Mouse (Mus musculus): Measurements from ENCODE around the gene Khsrp. TPM values are rescaled to one million over a fixed set of nuclear protein-coding genes. Genes with fewer than 3 reads are reported as not detected.

Gene Khsrp
- total and polyA plus RNA-seq, 2 experiments, result 7.6 to 38.9 TPM

DNA sequence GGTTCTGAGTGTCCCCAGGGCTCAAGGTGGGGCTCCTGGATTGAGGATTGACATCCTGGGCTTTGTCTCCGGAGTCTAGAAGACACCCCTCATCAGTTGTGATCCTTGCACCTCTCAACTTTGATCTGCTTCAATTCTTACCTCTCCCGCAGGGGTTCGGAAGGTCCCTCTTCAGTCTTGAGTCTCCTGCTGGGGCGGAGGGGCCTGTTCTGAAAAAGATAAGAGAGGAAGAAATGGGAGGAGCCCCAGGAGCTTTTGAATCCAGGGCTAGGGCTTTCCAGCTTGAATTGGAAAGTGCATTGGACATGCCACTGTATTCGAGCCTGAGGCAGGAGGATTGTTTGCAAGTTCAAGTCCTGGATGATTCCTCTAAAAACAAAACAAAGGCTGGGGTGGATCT is 35.6 kb upstream of the Khsrp start:
- Histone ChIP-seq H3K4me3 (ENCODE audit: insufficient read depth, low read depth, low read length) (no peak overlapping the region), H3K27ac (replicated peaks; ENCODE audit: insufficient read depth, low read depth, low read length) (no peak overlapping the region), H3K36me3 (ENCODE audit: control insufficient read depth, insufficient read depth, low read length) (no peaks in the 10 kb centered on the region), H3K79me2 (ENCODE audit: control insufficient read depth, insufficient read depth, low read length) (peaks cover 4% of the 10 kb centered on the region; the same call in 1 of the 2 replicates), H3K4me1 (ENCODE audit: control insufficient read depth, insufficient read depth, low read length) (0 out of 2 replicates have a peak, but pooled peaks cover 3% of the 10 kb centered on the region), H3K27me3 (ENCODE audit: control insufficient read depth, insufficient read depth, low read length) (no peaks in the 10 kb centered on the region), H3K9ac (ENCODE audit: low read depth, low read length) (no peak overlapping the region)
- WGBS, result 79% methylated on average over 5 of the region's 5 CpGs
- DNase-seq (ENCODE audit: extremely low read depth, low read depth, low spot score), result no peak
- TF ChIP-seq CTCF (IDR thresholded peaks at IDR 0.05; ENCODE audit: low read depth, low read length) (no peak), POLR2A (IDR thresholded peaks at IDR 0.05; ENCODE audit: extremely low read depth, insufficient read depth, low read length) (no peak)

DNA sequence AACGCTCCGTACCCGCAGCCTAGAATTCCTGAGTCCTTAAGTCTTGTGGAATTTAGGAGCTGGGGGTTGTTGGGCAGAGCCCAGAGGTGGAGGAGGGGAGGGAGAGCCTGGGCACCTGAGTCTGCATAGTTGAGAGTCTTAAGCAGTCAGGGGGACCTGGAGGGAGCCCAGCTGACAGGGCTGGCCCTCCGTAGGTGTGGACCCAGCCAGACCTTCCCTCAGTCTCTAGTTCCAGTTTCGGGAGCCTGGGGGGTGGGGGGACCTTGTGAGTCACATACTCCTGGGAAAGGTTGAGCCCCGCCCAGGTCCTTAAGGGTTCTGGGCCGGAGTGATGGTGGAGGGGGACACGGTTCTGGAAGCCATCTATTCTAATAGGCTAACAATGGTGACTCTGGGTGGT is 31.7 kb upstream of the Khsrp start:
- H3K36me3 ChIP-seq (ENCODE audit: control insufficient read depth, insufficient read depth, low read length), result no peaks in the 10 kb centered on the region
- H3K27ac ChIP-seq (replicated peaks; ENCODE audit: insufficient read depth, low read depth, low read length), result no peak overlapping the region
- no peaks in the 10 kb centered on the region for H3K27me3 ChIP-seq (ENCODE audit: control insufficient read depth, insufficient read depth, low read length)
- peaks cover 10% of the 10 kb centered on the region for H3K4me1 ChIP-seq (ENCODE audit: control insufficient read depth, insufficient read depth, low read length)
- TF ChIP-seq POLR2A (IDR thresholded peaks at IDR 0.05; ENCODE audit: extremely low read depth, insufficient read depth, low read length), result no peak
- no peak for TF ChIP-seq CTCF (IDR thresholded peaks at IDR 0.05; ENCODE audit: low read depth, low read length)
- peak overlapping the region; percentile 21; the same call in 1 of the 2 replicates for H3K9ac ChIP-seq (ENCODE audit: low read depth, low read length)
- no peak for DNase-seq (ENCODE audit: extremely low read depth, low read depth, low spot score)
- peaks cover 4% of the 10 kb centered on the region; the same call in 1 of the 2 replicates for H3K79me2 ChIP-seq (ENCODE audit: control insufficient read depth, insufficient read depth, low read length)
- 26% methylated on average over 8 of the region's 8 CpGs for WGBS
- H3K4me3 ChIP-seq (ENCODE audit: insufficient read depth, low read depth, low read length), result peak overlapping the region; percentile 43

DNA sequence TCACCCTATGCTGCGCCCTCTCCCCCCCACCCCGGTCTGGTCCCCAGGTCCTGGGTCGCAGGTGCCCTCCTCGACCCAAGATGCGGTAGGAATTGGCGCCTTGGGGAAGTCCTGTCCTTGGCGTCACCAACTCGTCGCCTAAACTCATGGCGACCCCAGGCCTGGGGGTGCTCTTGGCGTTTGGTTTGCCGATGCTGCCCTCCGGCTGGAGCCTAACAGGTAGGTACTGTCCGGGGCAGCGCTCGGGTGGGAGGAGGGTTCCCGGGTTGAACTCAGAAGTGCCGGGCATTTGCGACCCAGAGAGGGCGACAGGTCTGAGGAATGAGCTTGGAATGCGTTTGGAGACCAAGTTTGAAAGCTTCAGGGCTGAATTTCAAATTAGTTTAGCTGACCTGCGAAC is 31.2 kb upstream of the Khsrp start:
- peak; percentile 27 for DNase-seq (ENCODE audit: extremely low read depth, low read depth, low spot score)
- TF ChIP-seq POLR2A (IDR thresholded peaks at IDR 0.05; ENCODE audit: extremely low read depth, insufficient read depth, low read length) (no peak), CTCF (IDR thresholded peaks at IDR 0.05; ENCODE audit: low read depth, low read length) (no peak)
- no peaks in the 10 kb centered on the region for H3K27me3 ChIP-seq (ENCODE audit: control insufficient read depth, insufficient read depth, low read length)
- peak overlapping the region; percentile 83 for H3K9ac ChIP-seq (ENCODE audit: low read depth, low read length)
- peaks cover 4% of the 10 kb centered on the region; the same call in 1 of the 2 replicates for H3K79me2 ChIP-seq (ENCODE audit: control insufficient read depth, insufficient read depth, low read length)
- H3K27ac ChIP-seq (replicated peaks; ENCODE audit: insufficient read depth, low read depth, low read length), result peak overlapping the region; percentile 80
- peaks cover 13% of the 10 kb centered on the region for H3K4me1 ChIP-seq (ENCODE audit: control insufficient read depth, insufficient read depth, low read length)
- WGBS, result 1% methylated on average over 22 of the region's 22 CpGs
- H3K4me3 ChIP-seq (ENCODE audit: insufficient read depth, low read depth, low read length), result peak overlapping the region; percentile 78
- H3K36me3 ChIP-seq (ENCODE audit: control insufficient read depth, insufficient read depth, low read length), result no peaks in the 10 kb centered on the region; the same call in 1 of the 2 replicates

DNA sequence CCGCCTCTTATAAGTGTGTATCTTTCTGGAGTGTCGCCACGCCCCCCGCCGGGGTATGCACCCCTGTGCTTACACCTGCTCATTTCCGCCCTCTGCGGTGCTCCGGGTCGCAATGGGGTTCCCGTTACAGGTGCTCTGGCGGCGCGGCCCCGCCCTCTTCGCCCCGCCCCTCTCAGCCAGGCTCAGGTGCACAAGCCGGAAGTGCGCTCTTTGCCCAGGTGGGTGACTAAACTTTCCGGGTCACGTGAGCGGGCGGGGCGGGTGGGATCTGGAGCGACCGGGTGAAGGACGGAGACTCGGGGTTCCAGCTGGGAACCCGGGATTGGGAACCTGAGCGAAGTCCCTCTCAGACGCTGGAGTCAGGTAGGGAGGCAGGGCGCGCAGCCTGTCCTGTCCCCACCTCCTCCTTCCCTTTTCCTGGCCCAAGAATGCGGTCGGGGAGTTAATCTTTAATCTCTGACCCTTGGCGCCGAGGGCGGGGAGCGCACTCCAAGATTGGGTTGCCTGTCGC is 30.7 kb upstream of the Khsrp start:
- TF ChIP-seq CTCF (IDR thresholded peaks at IDR 0.05; ENCODE audit: low read depth, low read length) (no peak), POLR2A (IDR thresholded peaks at IDR 0.05; ENCODE audit: extremely low read depth, insufficient read depth, low read length) (0 out of 2 replicates have a peak, but pooled peaks have one; percentile 19)
- peaks cover 4% of the 10 kb centered on the region; the same call in 1 of the 2 replicates for H3K79me2 ChIP-seq (ENCODE audit: control insufficient read depth, insufficient read depth, low read length)
- WGBS, result under 1% methylated on average over 39 of the region's 39 CpGs
- peak; percentile 74 for DNase-seq (ENCODE audit: extremely low read depth, low read depth, low spot score)
- peak overlapping the region; percentile 83 for H3K9ac ChIP-seq (ENCODE audit: low read depth, low read length)
- H3K4me1 ChIP-seq (ENCODE audit: control insufficient read depth, insufficient read depth, low read length), result peaks cover 14% of the 10 kb centered on the region
- peak overlapping the region; percentile 80 for H3K27ac ChIP-seq (replicated peaks; ENCODE audit: insufficient read depth, low read depth, low read length)
- no peaks in the 10 kb centered on the region; the same call in 1 of the 2 replicates for H3K36me3 ChIP-seq (ENCODE audit: control insufficient read depth, insufficient read depth, low read length)
- H3K4me3 ChIP-seq (ENCODE audit: insufficient read depth, low read depth, low read length), result peak overlapping the region; percentile 78
- no peaks in the 10 kb centered on the region for H3K27me3 ChIP-seq (ENCODE audit: control insufficient read depth, insufficient read depth, low read length)

DNA sequence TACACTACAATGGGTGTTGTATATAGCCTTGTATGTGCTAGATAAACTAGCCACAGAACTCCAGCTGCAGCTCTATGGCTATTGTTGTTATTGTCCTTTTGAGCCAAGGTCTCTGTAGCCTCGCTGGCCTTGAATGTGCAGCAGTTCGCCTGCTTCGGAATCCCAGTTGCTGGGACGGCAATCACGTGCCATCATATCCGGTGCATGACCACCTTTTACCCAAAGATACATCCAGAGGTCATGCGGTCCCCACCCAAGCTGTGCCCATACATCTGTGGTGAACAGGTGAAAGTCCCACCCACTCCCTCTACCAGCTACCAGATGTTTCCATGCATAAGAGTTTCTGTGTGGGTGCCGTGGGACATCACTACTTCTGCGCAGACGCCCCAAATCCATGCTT is 29.7 kb upstream of the Khsrp start:
- no peak overlapping the region for H3K27ac ChIP-seq (replicated peaks; ENCODE audit: insufficient read depth, low read depth, low read length)
- no peaks in the 10 kb centered on the region for H3K27me3 ChIP-seq (ENCODE audit: control insufficient read depth, insufficient read depth, low read length)
- no peak overlapping the region for H3K4me3 ChIP-seq (ENCODE audit: insufficient read depth, low read depth, low read length)
- WGBS, result 51% methylated on average over 10 of the region's 10 CpGs
- no peak for TF ChIP-seq POLR2A (IDR thresholded peaks at IDR 0.05; ENCODE audit: extremely low read depth, insufficient read depth, low read length)
- TF ChIP-seq CTCF (IDR thresholded peaks at IDR 0.05; ENCODE audit: low read depth, low read length), result no peak
- peaks cover 17% of the 10 kb centered on the region for H3K4me1 ChIP-seq (ENCODE audit: control insufficient read depth, insufficient read depth, low read length)
- H3K9ac ChIP-seq (ENCODE audit: low read depth, low read length), result no peak overlapping the region
- H3K79me2 ChIP-seq (ENCODE audit: control insufficient read depth, insufficient read depth, low read length), result peaks cover 4% of the 10 kb centered on the region; the same call in 1 of the 2 replicates
- DNase-seq (ENCODE audit: extremely low read depth, low read depth, low spot score), result no peak
- no peaks in the 10 kb centered on the region; the same call in 1 of the 2 replicates for H3K36me3 ChIP-seq (ENCODE audit: control insufficient read depth, insufficient read depth, low read length)

DNA sequence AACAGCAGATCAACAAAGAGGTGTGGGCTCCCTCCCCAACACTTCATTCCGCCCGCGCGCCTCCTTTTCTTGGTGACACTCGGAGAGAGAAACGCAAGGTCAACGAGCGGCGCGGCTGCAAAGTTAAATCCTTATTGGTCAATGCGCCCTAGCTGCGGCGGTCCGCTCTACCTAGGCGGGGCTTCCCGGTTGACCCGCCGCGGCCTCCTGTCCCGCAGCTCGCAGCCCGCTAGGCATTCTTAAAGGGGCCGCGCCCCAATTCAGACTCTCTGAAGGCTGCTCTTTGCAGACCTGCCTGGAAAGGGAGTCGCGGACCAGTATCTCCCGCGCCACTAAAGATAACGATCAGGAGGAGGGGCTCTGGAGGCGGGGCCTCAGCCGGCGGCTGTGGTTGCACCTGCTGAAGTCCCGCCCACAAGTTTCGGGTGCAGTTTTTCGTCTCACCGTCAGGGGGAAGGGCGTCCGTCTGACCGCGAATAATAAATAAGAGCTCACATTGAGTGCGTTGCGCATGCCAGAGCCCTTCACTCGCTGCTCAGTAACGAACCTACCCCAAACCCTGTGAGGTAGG is 29.0 kb upstream of the Khsrp start:
- under 1% methylated on average over 44 of the region's 44 CpGs for WGBS
- H3K27ac ChIP-seq (replicated peaks; ENCODE audit: insufficient read depth, low read depth, low read length), result peak overlapping the region; percentile 46
- H3K36me3 ChIP-seq (ENCODE audit: control insufficient read depth, insufficient read depth, low read length), result no peaks in the 10 kb centered on the region; the same call in 1 of the 2 replicates
- peak; percentile 95 for DNase-seq (ENCODE audit: extremely low read depth, low read depth, low spot score)
- H3K79me2 ChIP-seq (ENCODE audit: control insufficient read depth, insufficient read depth, low read length), result peaks cover 4% of the 10 kb centered on the region; the same call in 1 of the 2 replicates
- peak overlapping the region; percentile 92 for H3K4me3 ChIP-seq (ENCODE audit: insufficient read depth, low read depth, low read length)
- H3K4me1 ChIP-seq (ENCODE audit: control insufficient read depth, insufficient read depth, low read length), result peaks cover 21% of the 10 kb centered on the region
- TF ChIP-seq CTCF (IDR thresholded peaks at IDR 0.05; ENCODE audit: low read depth, low read length) (peak; percentile 83), POLR2A (IDR thresholded peaks at IDR 0.05; ENCODE audit: extremely low read depth, insufficient read depth, low read length) (no peak)
- H3K9ac ChIP-seq (ENCODE audit: low read depth, low read length), result peak overlapping the region; percentile 19; the same call in 1 of the 2 replicates
- H3K27me3 ChIP-seq (ENCODE audit: control insufficient read depth, insufficient read depth, low read length), result no peaks in the 10 kb centered on the region
